Mouse (Mus musculus) gastrocnemius, postnatal 25 days (tissue): ENCODE measurements around the gene Ift140. TPM values are rescaled to one million over a fixed set of nuclear protein-coding genes. Genes with fewer than 3 reads are reported as not detected.

Experiments
- DNase-seq: peaks from one replicate; pipeline ENCODE4 v3.0.0; 2022
- long read RNA-seq, 2 experiments: library from polyadenylated mRNA; stranded (forward); transcript quantifications; one replicate each; pipeline ENCODE4 v2.0.0; 2021
- total RNA-seq, 2 experiments: library from RNA; stranded (reverse); gene quantifications; 1 replicate in 1 of 2; 2 replicates in 1 of 2; pipeline ENCODE4 v1.2.3; 2021

Gene Ift140
- total RNA-seq: 1 to 10 TPM; 2.7 to 4.6 TPM
- long read RNA-seq, experiment 1, partial matches to known transcripts: 2 of 2 reads
- long read RNA-seq, experiment 1, other reads (novel, unspliced or antisense): 0 of 2 reads
- long read RNA-seq, experiment 2, partial matches to known transcripts: 0 of 1 reads
- long read RNA-seq, experiment 2, other reads (novel, unspliced or antisense): 1 of 1 reads

GRCm38 (mm10) chr17:25015655-25016291 is at the start of gene Ift140, which contains the start of gene Cramp1l:
TSS of gene Ift140 (plus strand) at chr17:25016085.
TSS of gene Cramp1l (minus strand) at chr17:25015788.
- DNase-seq: peak; percentile 99

GRCm38 (mm10) chr17:24987221-24987620 is 28.7 kb upstream of the Ift140 start:
- no peak for DNase-seq

- no peak for DNase-seq
These were observed 21.2 kb upstream of the Ift140 start for GRCm38 (mm10) chr17:24994721-24995120.

GRCm38 (mm10) chr17:25005102-25005501 is 10.8 kb upstream of the Ift140 start:
- no peak for DNase-seq

- DNase-seq: no peak
These were observed 8.4 kb upstream of the Ift140 start for GRCm38 (mm10) chr17:25007480-25007879.

- peak; percentile 36 for DNase-seq
These were observed 2.0 kb upstream of the Ift140 start for GRCm38 (mm10) chr17:25013606-25014501.

GRCm38 (mm10) chr17:25014841-25015570 is 879 bp upstream of the Ift140 start:
- peak; percentile 38 for DNase-seq

GRCm38 (mm10) chr17:25016292-25017132 is 627 bp downstream of the Ift140 start:
- peak; percentile 73 for DNase-seq

- no peak for DNase-seq
These were observed 20.3 kb downstream of the Ift140 start for GRCm38 (mm10) chr17:25036183-25036582.

GRCm38 (mm10) chr17:25044879-25045278 is 29.0 kb downstream of the Ift140 start:
- no peak for DNase-seq

- no peak for DNase-seq
These were observed 29.4 kb downstream of the Ift140 start for GRCm38 (mm10) chr17:25045281-25045680.

- DNase-seq: no peak
These were observed 31.3 kb downstream of the Ift140 start for GRCm38 (mm10) chr17:25047143-25047542.

- DNase-seq: no peak
These were observed 37.4 kb downstream of the Ift140 start for GRCm38 (mm10) chr17:25053274-25053673.

GRCm38 (mm10) chr17:25057041-25057440 is 41.2 kb downstream of the Ift140 start:
- DNase-seq: no peak

GRCm38 (mm10) chr17:25063261-25063660 is 47.4 kb downstream of the Ift140 start:
- no peak for DNase-seq

GRCm38 (mm10) chr17:25063872-25064271 is 48.0 kb downstream of the Ift140 start:
- DNase-seq: no peak

GRCm38 (mm10) chr17:25064351-25064750 is 48.5 kb downstream of the Ift140 start:
- DNase-seq: peak; percentile 78

GRCm38 (mm10) chr17:25065189-25065588 is 49.3 kb downstream of the Ift140 start:
- no peak for DNase-seq

GRCm38 (mm10) chr17:25066595-25066994 is 50.7 kb downstream of the Ift140 start:
- no peak for DNase-seq

GRCm38 (mm10) chr17:25067442-25067851 is 51.6 kb downstream of the Ift140 start:
- peak; percentile 31 for DNase-seq

GRCm38 (mm10) chr17:25068690-25069089 is 52.8 kb downstream of the Ift140 start:
- no peak for DNase-seq
